Mouse (Mus musculus): Measurements from ENCODE around the gene Iqca. TPM values are rescaled to one million over a fixed set of nuclear protein-coding genes. Genes with fewer than 3 reads are reported as not detected.

The Iqca gene
- polyA plus RNA-seq, 1 experiment from 2014 or later = 0.99 TPM

DNA sequence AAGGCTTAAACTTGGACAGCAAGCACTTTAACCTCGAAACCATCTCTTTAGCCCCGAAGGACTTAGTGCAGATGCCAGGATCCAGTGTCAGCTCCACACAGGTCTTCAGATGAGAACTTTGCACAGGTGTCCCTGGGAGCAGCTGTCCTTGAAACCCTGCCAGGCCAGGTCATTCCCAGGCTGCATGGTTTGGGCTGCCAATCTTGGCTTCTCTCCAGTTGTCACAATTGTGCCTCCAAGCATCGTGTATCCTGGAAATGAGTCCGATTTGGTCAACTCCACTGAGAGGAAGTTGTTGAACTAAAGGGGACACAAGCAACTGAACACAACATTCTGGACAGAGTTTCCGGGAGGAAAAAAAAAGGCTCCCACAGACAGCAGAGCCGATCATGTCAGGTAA is 8.4 kb upstream of the Iqca start:
- Histone ChIP-seq H3K9me3 (replicated peaks; ENCODE audit: control insufficient read depth, low read length) (no peaks in the 10 kb centered on the region), H3K4me1 (ENCODE audit: control insufficient read depth, insufficient read depth, low read length) (0 out of 2 replicates have a peak, but pooled peaks cover 3% of the 10 kb centered on the region), H3K36me3 (ENCODE audit: control insufficient read depth, insufficient read depth, low read length) (no peaks in the 10 kb centered on the region), H3K4me3 (ENCODE audit: low read depth, low read length) (no peak overlapping the region), H3K9ac (ENCODE audit: low read length) (no peak overlapping the region), H3K27me3 (replicated peaks; ENCODE audit: control insufficient read depth, insufficient read depth, low read length) (no peaks in the 10 kb centered on the region), H3K4me2 (ENCODE audit: low read length) (no peak overlapping the region), H3K27ac (ENCODE audit: low read depth, low read length) (no peak overlapping the region)
- DNase-seq (ENCODE audit: low spot score) (no peak), ATAC-seq (no peak)
- WGBS = 86% methylated on average over 6 of the region's 6 CpGs

GRCm38 (mm10) chr1:90159927-90160326 is 6.7 kb upstream of the Iqca start:
- ATAC-seq (no peak), DNase-seq (ENCODE audit: low spot score) (no peak)
- no peak overlapping the region for H3K4me2 ChIP-seq (ENCODE audit: low read length)
- no peak overlapping the region for H3K4me3 ChIP-seq (ENCODE audit: low read depth, low read length)
- 36% methylated on average over 13 of the region's 13 CpGs for WGBS
- H3K27me3 ChIP-seq (replicated peaks; ENCODE audit: control insufficient read depth, insufficient read depth, low read length) = no peaks in the 10 kb centered on the region
- H3K9ac ChIP-seq (ENCODE audit: low read length) = no peak overlapping the region
- H3K27ac ChIP-seq (ENCODE audit: low read depth, low read length) = no peak overlapping the region
- H3K36me3 ChIP-seq (ENCODE audit: control insufficient read depth, insufficient read depth, low read length) = no peaks in the 10 kb centered on the region
- no peaks in the 10 kb centered on the region for H3K9me3 ChIP-seq (replicated peaks; ENCODE audit: control insufficient read depth, low read length)
- 0 out of 2 replicates have a peak, but pooled peaks cover 3% of the 10 kb centered on the region for H3K4me1 ChIP-seq (ENCODE audit: control insufficient read depth, insufficient read depth, low read length)

DNA sequence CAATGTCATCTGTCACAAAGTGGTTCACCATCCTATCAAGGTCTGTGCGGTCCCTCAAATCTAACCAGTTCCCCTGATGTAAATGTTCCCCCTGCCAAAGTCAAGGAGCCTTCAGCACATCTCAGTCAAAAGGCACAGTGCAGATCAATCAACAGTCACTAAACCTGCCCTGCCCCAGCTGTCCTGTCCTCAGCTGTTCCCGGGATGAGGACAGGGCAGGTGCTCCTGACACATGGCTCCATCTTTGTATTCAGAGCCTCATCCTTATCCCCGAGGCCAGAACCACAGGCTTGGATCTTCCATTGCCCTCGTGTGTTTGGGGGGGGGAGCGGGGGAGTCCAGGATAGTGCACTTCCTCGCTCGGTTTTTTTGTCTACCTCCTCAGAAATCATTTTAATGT is 3.4 kb upstream of the Iqca start:
- peaks cover 9% of the 10 kb centered on the region for H3K4me1 ChIP-seq (ENCODE audit: control insufficient read depth, insufficient read depth, low read length)
- H3K9ac ChIP-seq (ENCODE audit: low read length) = no peak overlapping the region
- DNase-seq (ENCODE audit: low spot score) (no peak), ATAC-seq (no peak)
- H3K9me3 ChIP-seq (replicated peaks; ENCODE audit: control insufficient read depth, low read length) = no peaks in the 10 kb centered on the region
- H3K27me3 ChIP-seq (replicated peaks; ENCODE audit: control insufficient read depth, insufficient read depth, low read length) = no peaks in the 10 kb centered on the region
- no peaks in the 10 kb centered on the region for H3K36me3 ChIP-seq (ENCODE audit: control insufficient read depth, insufficient read depth, low read length)
- no peak overlapping the region for H3K4me2 ChIP-seq (ENCODE audit: low read length)
- 79% methylated on average over 7 of the region's 7 CpGs for WGBS
- no peak overlapping the region for H3K27ac ChIP-seq (ENCODE audit: low read depth, low read length)
- no peak overlapping the region for H3K4me3 ChIP-seq (ENCODE audit: low read depth, low read length)

DNA sequence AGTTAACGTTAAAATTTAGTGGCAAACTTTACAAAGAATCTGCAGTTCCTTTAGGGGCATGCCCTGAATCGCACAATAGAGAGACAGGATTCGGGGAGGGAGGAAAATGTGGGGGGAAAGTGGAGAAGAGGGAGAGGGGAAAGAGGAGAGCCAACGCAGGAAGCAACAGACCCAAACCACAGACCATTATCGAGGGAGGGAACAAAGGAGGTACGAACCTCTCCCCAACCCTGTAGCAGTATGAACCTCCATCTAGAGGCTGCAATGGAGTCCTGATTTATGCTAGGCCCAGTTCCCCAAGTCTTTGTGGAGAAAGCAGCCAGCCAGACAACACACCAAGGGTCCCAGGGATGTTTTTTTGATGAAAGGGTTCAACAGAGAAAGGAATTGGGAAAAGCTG is 586 bp upstream of the Iqca start:
- H3K36me3 ChIP-seq (ENCODE audit: control insufficient read depth, insufficient read depth, low read length) = no peaks in the 10 kb centered on the region
- peak overlapping the region; percentile 40; the same call in 1 of the 2 replicates for H3K9ac ChIP-seq (ENCODE audit: low read length)
- H3K9me3 ChIP-seq (replicated peaks; ENCODE audit: control insufficient read depth, low read length) = no peaks in the 10 kb centered on the region
- no peaks in the 10 kb centered on the region for H3K27me3 ChIP-seq (replicated peaks; ENCODE audit: control insufficient read depth, insufficient read depth, low read length)
- WGBS = 7% methylated on average over 6 of the region's 6 CpGs
- ATAC-seq = peak; percentile 30
- peak overlapping the region; percentile 48; the same call in 1 of the 2 replicates for H3K27ac ChIP-seq (ENCODE audit: low read depth, low read length)
- no peak for DNase-seq (ENCODE audit: low spot score)
- peaks cover 9% of the 10 kb centered on the region for H3K4me1 ChIP-seq (ENCODE audit: control insufficient read depth, insufficient read depth, low read length)
- H3K4me3 ChIP-seq (ENCODE audit: low read depth, low read length) = peak overlapping the region; percentile 15
- H3K4me2 ChIP-seq (ENCODE audit: low read length) = peak overlapping the region; percentile 49

- 74% methylated on average over 8 of the region's 8 CpGs for WGBS
- H3K4me2 ChIP-seq (ENCODE audit: low read length) = no peak overlapping the region
- no peak for ATAC-seq
Observed at GRCm38 (mm10) chr1:90139729-90140128, 13.5 kb downstream of the Iqca start.

GRCm38 (mm10) chr1:90132402-90132801 is 20.8 kb downstream of the Iqca start:
- WGBS = 46% methylated on average over 11 of the region's 11 CpGs
- Histone ChIP-seq H3K4me3 (ENCODE audit: low read depth, low read length) (no peak overlapping the region), H3K4me2 (ENCODE audit: low read length) (no peak overlapping the region), H3K36me3 (ENCODE audit: control insufficient read depth, insufficient read depth, low read length) (no peaks in the 10 kb centered on the region), H3K9me3 (replicated peaks; ENCODE audit: control insufficient read depth, low read length) (no peaks in the 10 kb centered on the region), H3K27ac (ENCODE audit: low read depth, low read length) (no peak overlapping the region), H3K9ac (ENCODE audit: low read length) (no peak overlapping the region), H3K4me1 (ENCODE audit: control insufficient read depth, insufficient read depth, low read length) (no peaks in the 10 kb centered on the region), H3K27me3 (replicated peaks; ENCODE audit: control insufficient read depth, insufficient read depth, low read length) (no peaks in the 10 kb centered on the region)
- ATAC-seq (no peak), DNase-seq (ENCODE audit: low spot score) (no peak)

More at GRCm38 (mm10) chr1:90139729-90140128, 13.5 kb downstream of the Iqca start:
- no peak overlapping the region for H3K9ac ChIP-seq (ENCODE audit: low read length)
- no peaks in the 10 kb centered on the region for H3K36me3 ChIP-seq (ENCODE audit: control insufficient read depth, insufficient read depth, low read length)
- no peak for DNase-seq (ENCODE audit: low spot score)
- H3K27ac ChIP-seq (ENCODE audit: low read depth, low read length) = no peak overlapping the region
- H3K9me3 ChIP-seq (replicated peaks; ENCODE audit: control insufficient read depth, low read length) = no peaks in the 10 kb centered on the region
- H3K4me3 ChIP-seq (ENCODE audit: low read depth, low read length) = no peak overlapping the region
- H3K27me3 ChIP-seq (replicated peaks; ENCODE audit: control insufficient read depth, insufficient read depth, low read length) = no peaks in the 10 kb centered on the region
- H3K4me1 ChIP-seq (ENCODE audit: control insufficient read depth, insufficient read depth, low read length) = no peaks in the 10 kb centered on the region

DNA sequence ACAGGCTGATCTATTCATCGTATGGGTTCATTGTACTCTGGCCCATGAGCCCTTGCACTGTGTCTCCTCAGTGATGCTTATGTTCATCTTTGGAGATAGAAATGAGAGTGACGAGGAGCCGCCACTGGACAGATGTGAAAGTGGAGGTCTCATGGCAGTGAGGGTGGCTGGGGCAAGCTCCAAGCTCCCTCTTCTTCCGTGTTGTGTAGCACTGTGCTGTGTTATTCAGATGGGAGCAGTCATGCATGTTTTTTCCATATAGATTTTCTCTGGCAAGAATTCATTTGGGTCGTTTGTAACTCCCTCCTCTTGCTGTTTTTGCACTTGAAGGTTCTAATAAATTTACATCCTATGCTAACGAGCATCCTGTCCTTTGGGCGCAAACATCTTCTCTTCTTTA is 21.2 kb downstream of the Iqca start:
- no peak for ATAC-seq
- Histone ChIP-seq H3K4me3 (ENCODE audit: low read depth, low read length) (no peak overlapping the region), H3K36me3 (ENCODE audit: control insufficient read depth, insufficient read depth, low read length) (no peaks in the 10 kb centered on the region), H3K9me3 (replicated peaks; ENCODE audit: control insufficient read depth, low read length) (no peaks in the 10 kb centered on the region), H3K27ac (ENCODE audit: low read depth, low read length) (no peak overlapping the region), H3K27me3 (replicated peaks; ENCODE audit: control insufficient read depth, insufficient read depth, low read length) (no peaks in the 10 kb centered on the region), H3K9ac (ENCODE audit: low read length) (no peak overlapping the region), H3K4me2 (ENCODE audit: low read length) (no peak overlapping the region), H3K4me1 (ENCODE audit: control insufficient read depth, insufficient read depth, low read length) (no peaks in the 10 kb centered on the region)
- no peak for DNase-seq (ENCODE audit: low spot score)
- 45% methylated on average over 7 of the region's 7 CpGs for WGBS

- H3K4me3 ChIP-seq (ENCODE audit: low read depth, low read length) = no peak overlapping the region
- 94% methylated on average over 12 of the region's 12 CpGs for WGBS
- no peaks in the 10 kb centered on the region for H3K27me3 ChIP-seq (replicated peaks; ENCODE audit: control insufficient read depth, insufficient read depth, low read length)
- no peak overlapping the region for H3K4me2 ChIP-seq (ENCODE audit: low read length)
- H3K27ac ChIP-seq (ENCODE audit: low read depth, low read length) = no peak overlapping the region
- H3K9me3 ChIP-seq (replicated peaks; ENCODE audit: control insufficient read depth, low read length) = no peaks in the 10 kb centered on the region
- ATAC-seq (no peak), DNase-seq (ENCODE audit: low spot score) (no peak)
- H3K9ac ChIP-seq (ENCODE audit: low read length) = no peak overlapping the region
- H3K36me3 ChIP-seq (ENCODE audit: control insufficient read depth, insufficient read depth, low read length) = no peaks in the 10 kb centered on the region
- no peaks in the 10 kb centered on the region for H3K4me1 ChIP-seq (ENCODE audit: control insufficient read depth, insufficient read depth, low read length)
Observed at GRCm38 (mm10) chr1:90124561-90124960, 28.6 kb downstream of the Iqca start.

GRCm38 (mm10) chr1:90120706-90121105 is 32.5 kb downstream of the Iqca start:
- Histone ChIP-seq H3K36me3 (ENCODE audit: control insufficient read depth, insufficient read depth, low read length) (no peaks in the 10 kb centered on the region), H3K4me3 (ENCODE audit: low read depth, low read length) (no peak overlapping the region), H3K4me1 (ENCODE audit: control insufficient read depth, insufficient read depth, low read length) (no peaks in the 10 kb centered on the region), H3K4me2 (ENCODE audit: low read length) (no peak overlapping the region), H3K9ac (ENCODE audit: low read length) (no peak overlapping the region), H3K27me3 (replicated peaks; ENCODE audit: control insufficient read depth, insufficient read depth, low read length) (no peaks in the 10 kb centered on the region), H3K27ac (ENCODE audit: low read depth, low read length) (no peak overlapping the region), H3K9me3 (replicated peaks; ENCODE audit: control insufficient read depth, low read length) (no peaks in the 10 kb centered on the region)
- WGBS = 75% methylated on average over 6 of the region's 6 CpGs
- no peak for ATAC-seq
- no peak for DNase-seq (ENCODE audit: low spot score)

All from forebrain, embryonic 14.5 days (tissue).